Mouse (Mus musculus) WW6 (cell line): ENCODE data around the gene Slmap.

Source experiments
- DNase-seq: peaks from one replicate; pipeline ENCODE4 v3.0.0-alpha.2; 2013; ENCODE audit warnings: low read depth, low spot score

Gene Slmap

DNA sequence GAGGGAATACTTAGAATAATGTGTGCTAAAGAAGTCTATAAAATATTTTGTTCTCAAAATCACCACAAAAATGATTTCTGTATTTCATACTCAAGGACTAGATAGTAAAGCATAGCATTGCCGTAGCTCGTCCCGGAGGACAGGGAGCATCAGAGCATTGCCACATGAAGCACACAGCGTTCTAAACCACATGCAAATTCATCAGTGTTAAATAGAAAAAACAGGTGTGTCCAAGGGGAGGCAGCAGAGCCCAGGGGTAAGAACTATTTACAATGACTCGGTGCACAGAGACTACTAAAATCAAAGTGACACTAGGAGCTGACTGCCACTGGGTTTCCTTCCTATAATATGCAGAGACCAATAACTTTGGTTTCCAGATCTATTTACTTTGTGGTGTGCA, 57.0 kb downstream of the Slmap start:
- DNase-seq = no peak

DNA sequence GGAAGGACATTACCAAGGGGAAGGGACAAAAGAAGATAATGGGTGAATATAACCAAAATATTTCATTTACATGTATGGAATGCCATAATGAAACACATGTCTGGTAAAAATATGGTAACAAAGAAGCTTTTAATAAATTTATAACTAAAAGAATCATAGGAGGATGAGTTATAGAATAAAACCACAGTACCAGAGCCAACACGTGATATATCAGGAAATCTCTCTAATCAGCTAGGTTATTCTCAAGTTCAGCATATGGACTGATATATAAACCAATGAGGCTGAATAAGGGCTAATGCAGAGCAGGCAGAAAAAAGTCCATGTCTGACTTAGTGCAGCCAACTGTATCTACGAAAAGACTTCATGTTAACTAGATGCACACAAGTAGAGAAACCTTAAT, 58.3 kb downstream of the Slmap start:
- DNase-seq = no peak

GRCm38 (mm10) chr14:26467974-26468373, 66.8 kb downstream of the Slmap start:
- no peak for DNase-seq

DNA sequence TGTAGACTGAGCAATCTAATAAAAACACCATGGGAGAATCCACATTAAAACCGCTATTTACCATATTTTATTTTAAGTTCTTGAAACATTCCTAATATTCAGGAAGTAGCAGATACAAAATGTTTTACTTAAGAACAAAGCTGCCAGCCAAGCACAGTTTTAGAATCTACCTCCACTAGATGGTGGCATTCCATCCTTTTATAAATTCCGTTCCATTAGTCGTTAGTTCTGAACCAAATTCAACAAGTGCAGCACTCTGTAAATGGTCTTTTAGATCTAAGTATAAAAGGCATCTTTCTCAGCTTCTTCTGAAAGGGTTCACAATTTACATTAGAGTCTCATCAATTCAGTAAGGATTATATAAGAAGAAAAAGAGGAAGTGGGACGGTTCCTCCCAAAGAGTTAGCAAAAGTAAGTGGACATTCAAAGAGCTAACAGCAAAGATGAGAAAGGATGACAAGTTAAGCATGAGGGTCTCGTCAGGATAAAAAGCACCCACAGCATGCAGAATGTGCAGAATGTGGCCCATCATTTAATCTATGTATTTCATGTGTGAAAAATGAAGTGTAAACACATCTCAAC, 68.1 kb downstream of the Slmap start:
- no peak for DNase-seq

DNA sequence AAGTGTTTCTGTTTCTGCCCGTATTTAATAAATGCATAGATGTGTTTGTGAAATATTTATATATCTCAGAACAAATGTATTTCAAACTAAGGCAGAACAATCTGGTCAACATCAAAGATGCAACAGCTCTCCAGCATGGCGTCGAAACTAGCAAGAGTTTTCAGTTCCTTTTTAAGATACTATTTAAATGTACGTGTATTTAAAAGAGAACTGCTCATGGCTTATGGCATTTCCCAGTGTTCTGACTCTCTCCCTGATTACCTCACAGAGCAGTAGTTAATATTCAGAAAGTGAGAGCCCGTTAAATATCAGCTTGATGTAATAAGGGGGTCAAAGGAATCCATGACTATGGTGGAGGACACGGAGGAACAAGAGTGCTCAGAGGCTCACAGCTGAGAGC, 68.8 kb downstream of the Slmap start:
- no peak for DNase-seq

DNA sequence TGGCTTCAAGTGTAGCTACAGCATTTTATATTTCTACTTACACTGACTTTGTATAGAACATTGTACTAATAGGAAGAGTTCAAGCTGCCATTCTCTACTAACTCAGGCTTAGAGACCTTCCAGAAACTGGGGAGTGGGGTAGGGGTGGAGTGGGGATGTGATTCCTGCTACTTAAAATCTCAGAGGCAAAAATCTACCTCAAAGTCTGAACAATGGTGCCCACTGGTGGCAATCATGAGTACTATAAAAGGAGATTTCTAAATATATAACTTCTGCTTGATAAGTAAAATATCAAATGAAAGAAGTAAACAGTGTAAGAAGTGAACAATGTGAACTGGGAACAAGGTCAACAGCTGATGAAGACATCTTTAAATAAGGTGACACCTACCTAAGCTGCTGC, 75.2 kb downstream of the Slmap start:
- no peak for DNase-seq

- DNase-seq = no peak
These were observed 79.9 kb downstream of the Slmap start for GRCm38 (mm10) chr14:26454851-26455250.

DNA sequence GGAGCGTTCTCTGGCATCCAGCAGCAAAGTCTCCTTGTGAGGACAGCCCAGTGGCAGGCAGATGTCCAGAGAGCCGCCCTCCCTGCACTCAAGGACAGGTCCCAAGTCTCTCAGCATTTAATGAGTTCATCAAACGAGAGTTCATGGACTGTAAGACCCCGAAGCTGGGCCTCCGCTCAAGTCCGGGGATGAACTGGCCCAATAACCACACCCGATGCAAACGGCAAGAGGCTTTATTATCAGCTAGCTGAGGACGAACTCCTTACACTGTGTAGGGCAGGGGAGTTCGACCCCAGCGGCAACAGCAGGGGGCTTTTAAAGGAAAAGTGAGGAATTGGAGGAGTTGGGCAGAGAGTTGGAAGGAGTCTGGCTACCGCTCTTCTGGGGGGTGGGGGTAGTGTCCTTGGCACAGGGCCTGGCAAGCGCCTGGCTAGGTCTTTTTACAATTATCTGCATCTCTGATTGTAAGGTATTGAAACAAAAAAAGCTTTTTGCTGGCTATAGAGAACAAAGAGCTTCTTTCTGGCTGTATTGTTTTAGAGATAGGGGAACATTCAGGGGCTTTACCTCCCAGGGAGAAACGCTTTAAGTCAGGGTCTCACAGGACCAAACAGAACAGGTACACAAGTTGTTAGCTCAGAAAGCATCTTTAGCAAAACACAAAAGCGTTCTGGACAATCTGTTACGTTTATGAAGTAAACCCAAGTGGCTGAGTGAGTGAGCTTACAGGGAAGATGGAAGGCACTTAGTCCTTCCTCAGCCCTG, 84.5 kb downstream of the Slmap start:
- DNase-seq = no peak

- DNase-seq = no peak
These were observed 86.2 kb downstream of the Slmap start for GRCm38 (mm10) chr14:26448581-26448980.

GRCm38 (mm10) chr14:26447223-26447622, 87.5 kb downstream of the Slmap start:
- DNase-seq = no peak

DNA sequence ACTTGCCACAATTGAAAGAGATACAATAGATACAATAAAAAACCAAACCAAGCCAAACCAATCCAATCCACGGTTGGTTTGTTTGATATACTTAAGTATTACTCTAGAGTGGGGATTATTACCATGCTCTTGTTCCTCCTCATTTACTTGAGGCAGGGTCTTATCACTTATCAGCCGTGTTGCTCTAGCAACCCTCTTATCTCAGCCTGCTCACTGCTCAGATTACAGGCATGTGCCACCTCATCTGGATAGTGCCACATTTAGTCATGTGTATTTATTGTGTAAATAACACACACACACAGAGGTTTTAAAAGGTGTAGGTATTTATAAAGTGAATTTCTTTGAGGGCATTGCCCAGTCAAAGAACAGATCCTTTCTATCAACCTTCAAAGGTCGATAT, 88.2 kb downstream of the Slmap start:
- DNase-seq = no peak

GRCm38 (mm10) chr14:26442534-26442933, 92.2 kb downstream of the Slmap start:
- DNase-seq = no peak

GRCm38 (mm10) chr14:26441041-26441812, 93.5 kb downstream of the Slmap start:
- DNase-seq = no peak

DNA sequence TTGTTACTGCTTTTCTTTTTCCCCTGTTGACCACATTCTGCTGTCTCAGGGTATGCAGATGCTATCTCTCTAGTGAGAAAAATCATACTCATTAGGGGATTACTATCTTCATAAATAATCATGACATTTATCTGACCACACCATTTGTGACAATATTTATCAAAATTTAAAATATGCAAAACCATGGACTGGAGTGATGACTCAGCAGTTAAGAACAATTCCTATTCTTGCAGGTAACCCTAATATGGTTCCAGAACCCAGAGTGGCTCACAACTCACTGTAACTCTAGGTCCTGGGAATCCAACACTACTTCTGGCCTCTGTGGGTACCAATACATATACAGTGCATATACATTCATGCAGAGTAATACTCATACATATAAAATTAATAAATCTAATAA, 94.7 kb downstream of the Slmap start:
- no peak for DNase-seq

DNA sequence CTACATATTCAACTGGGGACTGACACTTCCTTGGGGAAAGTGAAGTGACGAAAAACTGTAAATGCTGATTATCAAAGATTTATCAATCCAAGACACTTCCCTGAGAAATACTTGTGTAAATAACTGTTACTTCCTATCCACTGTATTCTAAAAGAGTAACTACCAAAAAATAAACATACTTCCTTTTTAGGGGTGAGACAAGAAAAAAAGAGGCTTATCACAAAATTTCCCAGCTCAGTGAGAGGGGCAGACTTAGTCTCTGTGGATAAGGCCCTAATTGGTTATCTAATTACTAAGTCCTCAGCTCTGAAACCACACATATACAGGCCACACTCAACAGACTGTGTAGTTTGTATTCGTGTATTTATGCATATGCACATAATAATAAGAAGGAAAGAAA, 97.0 kb downstream of the Slmap start:
- DNase-seq = no peak

DNA sequence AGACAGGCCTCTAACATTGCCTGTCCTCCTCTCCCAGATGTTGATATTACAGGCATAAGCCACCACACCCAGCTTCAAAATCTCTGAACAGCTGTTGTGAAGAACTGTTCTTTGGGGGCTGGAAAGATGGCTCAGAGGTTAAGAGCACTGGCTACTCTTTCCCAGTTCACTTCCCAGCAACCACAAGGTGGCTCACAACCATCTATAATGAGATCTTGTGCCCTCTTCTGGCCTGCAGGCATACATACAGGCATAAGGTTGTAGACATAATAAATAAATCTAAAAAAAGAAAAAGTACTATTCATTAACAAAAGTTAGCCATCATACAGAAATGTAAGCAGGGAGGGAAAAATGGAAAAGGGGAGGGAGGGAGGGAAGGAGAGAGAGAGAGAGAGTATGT, 98.4 kb downstream of the Slmap start:
- no peak for DNase-seq

DNA sequence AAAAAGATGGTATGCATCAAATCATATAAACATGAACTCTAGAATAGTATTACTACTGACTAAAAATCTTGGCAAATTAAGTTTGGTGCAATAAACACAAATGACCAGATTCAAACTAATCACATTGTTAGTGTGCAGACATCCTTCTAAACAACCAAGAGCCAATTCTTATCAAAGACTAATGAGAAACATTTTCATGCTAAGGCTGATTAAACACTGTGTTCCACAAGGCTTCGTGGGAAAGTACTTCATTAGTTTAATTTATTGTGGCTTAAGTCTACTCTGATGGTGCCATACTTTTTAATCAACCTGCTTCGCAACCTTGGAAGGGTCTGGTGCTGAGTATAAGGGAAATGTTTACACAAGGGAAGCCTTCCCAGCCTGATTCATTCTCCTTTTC, 102.4 kb downstream of the Slmap start:
- DNase-seq = no peak

DNA sequence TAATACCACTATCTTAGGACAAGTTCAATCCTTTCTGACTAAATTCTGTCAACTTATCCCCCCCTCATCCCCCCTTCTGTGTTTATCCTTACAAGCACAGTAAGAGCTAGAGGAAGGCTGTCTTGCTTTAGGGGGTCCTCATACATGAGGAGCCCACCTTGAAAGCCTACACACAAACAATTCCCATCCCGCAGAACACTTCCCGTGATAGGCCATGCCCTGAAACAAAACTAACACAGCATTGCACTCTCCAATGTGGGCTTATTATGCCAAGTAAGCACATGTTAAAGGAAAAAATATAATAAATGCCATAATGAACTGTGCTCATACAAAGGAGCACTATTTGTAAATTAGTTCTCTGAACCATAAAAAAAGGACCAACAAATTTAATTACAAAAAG, 102.8 kb downstream of the Slmap start:
- DNase-seq = no peak

DNA sequence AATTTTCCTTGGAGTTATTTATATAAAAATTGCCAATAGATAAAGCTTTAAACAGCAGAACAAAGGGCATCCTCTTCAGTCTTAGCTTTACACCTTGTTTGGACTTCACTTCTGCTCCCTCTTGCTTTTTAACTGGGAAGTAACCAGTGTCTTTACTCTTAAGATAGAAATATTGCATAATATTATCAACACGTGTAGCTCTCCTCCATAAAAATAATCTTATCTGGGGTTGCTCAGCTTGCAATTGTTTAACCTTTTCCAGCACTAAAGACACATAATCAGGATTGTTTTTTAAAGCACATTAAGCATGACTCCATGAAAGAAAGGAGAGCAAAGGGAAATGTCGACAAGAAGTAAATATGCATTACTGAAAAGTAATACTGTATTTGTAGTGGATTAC, 114.5 kb downstream of the Slmap start:
- DNase-seq = no peak

DNA sequence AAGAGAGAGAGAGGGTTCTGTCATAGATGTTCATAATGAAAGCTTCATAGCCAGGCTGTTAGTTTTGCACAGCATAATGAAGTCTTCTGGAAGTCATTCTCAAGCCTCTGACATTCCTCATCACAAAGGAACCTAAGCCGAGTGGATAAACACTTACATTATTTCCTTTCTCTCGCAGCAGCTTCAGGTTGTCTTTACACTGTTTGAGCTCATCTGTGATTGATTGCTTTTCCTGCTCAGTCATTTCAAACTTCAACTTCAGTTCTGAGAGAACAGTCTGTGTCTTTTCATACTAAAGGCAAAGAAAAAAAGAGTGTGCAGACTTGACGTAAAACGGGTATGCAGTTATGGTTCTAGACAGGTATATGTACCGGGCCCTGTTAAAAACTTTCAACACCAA, 116.8 kb downstream of the Slmap start:
- no peak for DNase-seq

- DNase-seq = no peak
These were observed 117.6 kb downstream of the Slmap start for GRCm38 (mm10) chr14:26417088-26417487.

- DNase-seq = no peak
These were observed 121.2 kb downstream of the Slmap start for GRCm38 (mm10) chr14:26413581-26413980.

- no peak for DNase-seq
These were observed 128.0 kb downstream of the Slmap start for GRCm38 (mm10) chr14:26406746-26407145.
